12 mouse cellular contexts compared by ENCODE assay signal in genomic region chr7:75998853-75999252, GRCm38 (mm10).
DNase-seq lines count a peak whose midpoint lies in the region; ATAC-seq lines count a peak whose summit lies in the region.
"Had no signal": no experiment of that assay in that cellular context is flagged by ENCODE, and none has a peak within 500 bp of the region (broad histone marks: within the 10 kb centered on the region; RNA-seq: fewer than 3 reads in every experiment).

No protein-coding gene starts in this region.

- H3K9me3 ChIP-seq in midbrain, embryonic 12.5 days, result no peaks in the 10 kb centered on the region
- H3K9me3 ChIP-seq: embryonic facial prominence, embryonic 13.5 days; intestine, embryonic 15.5 days; neural tube, embryonic 12.5 days had no signal

- no peaks in the 10 kb centered on the region for H3K27me3 ChIP-seq in midbrain, embryonic 12.5 days
- H3K27me3 ChIP-seq: embryonic facial prominence, embryonic 13.5 days; intestine, embryonic 15.5 days; neural tube, embryonic 12.5 days had no signal

- 0 out of 2 replicates have a peak overlapping the region, but pooled peaks have one; percentile 7 for H3K9ac ChIP-seq in midbrain, embryonic 12.5 days (replicated peaks)
- H3K9ac ChIP-seq: embryonic facial prominence, embryonic 13.5 days; intestine, embryonic 15.5 days; neural tube, embryonic 12.5 days had no signal

- peak overlapping the region; percentile 46 for H3K27ac ChIP-seq in midbrain, embryonic 12.5 days (replicated peaks)
- H3K27ac ChIP-seq: embryonic facial prominence, embryonic 13.5 days; heart, adult 2 months; intestine, embryonic 15.5 days; neural tube, embryonic 12.5 days had no signal

- 15% methylated on average over 5 of the region's 5 CpGs for WGBS in midbrain, embryonic 12.5 days

- H3K36me3 ChIP-seq in midbrain, embryonic 12.5 days, result no peaks in the 10 kb centered on the region
- H3K36me3 ChIP-seq: embryonic facial prominence, embryonic 13.5 days; intestine, embryonic 15.5 days; neural tube, embryonic 12.5 days had no signal

- DNase-seq in brain, adult 2 months (ENCODE audit: low read depth, low spot score), result peak; percentile 32
- DNase-seq in cerebellum, postnatal 10 days, result peak; percentile 72 to 84
- peak; percentile 11 to 14 for DNase-seq in frontal cortex, postnatal 10 days (ENCODE audit: low spot score in 2 of 2)
- DNase-seq in lung, postnatal 36 days, result no peak
- DNase-seq in kidney, postnatal 4 days, result no peak
- no peak for DNase-seq in c-Kit-positive CD71-positive TER-119-positive erythroid progenitor cells, embryonic 14.5 days (ENCODE audit: low spot score)
- DNase-seq in ovary, postnatal 10 days (ENCODE audit: low spot score), result no peak
- DNase-seq: heart, adult 2 months had no signal

- H3K4me1 ChIP-seq in midbrain, embryonic 12.5 days, result peaks cover 14% of the 10 kb centered on the region
- H3K4me1 ChIP-seq: intestine, embryonic 15.5 days; neural tube, embryonic 12.5 days had no signal

- peak; percentile 92 for ATAC-seq in midbrain, embryonic 12.5 days (ENCODE audit: low FRiP score, low read depth)
- ATAC-seq: intestine, embryonic 15.5 days had no signal

- no peak overlapping the region for H3K4me2 ChIP-seq in midbrain, embryonic 12.5 days (replicated peaks)
- H3K4me2 ChIP-seq: embryonic facial prominence, embryonic 13.5 days; intestine, embryonic 15.5 days; neural tube, embryonic 12.5 days had no signal

- H3K4me3 ChIP-seq in midbrain, embryonic 12.5 days, result no peak overlapping the region
- H3K4me3 ChIP-seq: embryonic facial prominence, embryonic 13.5 days; heart, adult 2 months; intestine, embryonic 15.5 days; neural tube, embryonic 12.5 days had no signal

Comparison
In these comparisons a context has a peak if more than half of its experiments do, and no peak if none do; other contexts are left out.
1. DNase-seq: peak in brain, adult 2 months (single experiment), cerebellum, postnatal 10 days (2 of 2) and frontal cortex, postnatal 10 days (2 of 2); none in lung, postnatal 36 days (single experiment), kidney, postnatal 4 days (0 of 2), c-Kit-positive CD71-positive TER-119-positive erythroid progenitor cells, embryonic 14.5 days (single experiment) and ovary, postnatal 10 days (single experiment).